Mouse (Mus musculus): ENCODE measurements around the gene Acat1. TPM values are rescaled to one million over a fixed set of nuclear protein-coding genes. Genes with fewer than 3 reads are reported as not detected.

The Acat1 gene
- total RNA-seq (2021) = 100 to 1,000 TPM; 132 to 160 TPM
- long read RNA-seq, experiment 1, transcript Acat1-201 (12 exons, 3,405 nt) = major isoform, 306 of 353 reads
- long read RNA-seq, experiment 1, partial matches to known transcripts = 24 of 353 reads
- long read RNA-seq, experiment 1, other reads (novel, unspliced or antisense) = 19 of 353 reads
- long read RNA-seq, experiment 2, transcript Acat1-201 (12 exons, 3,405 nt) = major isoform, 122 of 139 reads
- long read RNA-seq, experiment 2, partial matches to known transcripts = 7 of 139 reads
- long read RNA-seq, experiment 2, other reads (novel, unspliced or antisense) = 9 of 139 reads

DNA sequence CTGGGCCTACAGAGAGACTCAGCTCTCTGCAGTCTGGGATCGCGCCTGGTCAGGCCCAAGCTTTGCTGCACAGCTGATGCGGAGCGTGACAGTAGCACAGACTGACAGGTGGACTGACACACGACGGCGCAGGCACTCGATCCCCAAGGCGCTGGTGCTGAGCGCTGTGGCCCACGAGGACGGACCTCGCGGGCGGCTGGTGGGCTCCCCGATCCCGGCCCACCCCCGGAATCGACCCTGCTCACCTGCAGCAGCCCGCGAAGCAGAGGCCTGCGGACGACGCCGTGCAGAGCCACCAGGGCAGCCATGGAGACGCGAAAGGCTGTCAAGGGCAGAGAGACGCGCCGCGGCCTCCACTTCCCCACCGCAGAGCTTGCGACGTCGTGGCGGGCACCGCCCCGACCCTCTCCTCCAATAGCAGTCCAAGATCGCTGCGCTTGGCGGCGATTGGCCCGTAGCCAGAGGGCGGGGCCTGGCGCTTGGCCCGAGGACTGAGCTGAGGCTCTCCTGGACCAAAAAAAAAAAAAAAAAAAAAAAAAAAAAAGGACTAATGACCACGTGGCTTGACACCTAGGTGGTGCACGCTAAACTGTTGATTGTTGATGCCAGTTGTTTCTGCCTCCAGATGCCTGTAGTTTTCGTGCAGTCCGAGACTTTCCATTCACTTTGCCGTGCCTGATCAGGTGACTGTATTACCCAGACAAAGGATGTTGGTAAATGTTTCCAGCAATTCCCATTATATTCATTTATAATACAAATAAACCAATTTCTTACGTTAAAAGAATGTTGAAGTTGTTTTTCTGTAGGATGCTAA lies at the start of gene Acat1:
Acat1 (minus strand) TSS at position 415 of the 814 bp plus-strand sequence.
- DNase-seq = peak; percentile 98 to 99

DNA sequence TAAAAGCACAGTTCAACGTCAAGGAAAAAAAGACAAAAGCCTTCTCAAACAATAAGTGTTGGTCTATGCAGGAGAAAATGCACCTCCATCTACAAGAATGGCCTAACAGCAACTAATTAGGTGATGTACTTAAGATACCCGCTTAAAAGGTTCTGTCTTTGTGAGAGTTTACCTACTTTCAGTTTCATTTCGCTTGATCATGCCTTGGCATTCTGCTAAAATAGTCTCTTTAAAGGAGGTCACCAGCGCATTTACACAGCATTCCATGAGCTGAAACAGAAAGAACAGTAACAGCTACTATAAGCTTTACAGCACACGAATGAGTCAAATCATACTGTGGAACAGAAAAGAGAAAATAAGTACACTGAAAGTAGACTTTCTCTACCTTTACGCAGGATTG lies 24.6 kb upstream of the Acat1 start:
- no peak for DNase-seq

DNA sequence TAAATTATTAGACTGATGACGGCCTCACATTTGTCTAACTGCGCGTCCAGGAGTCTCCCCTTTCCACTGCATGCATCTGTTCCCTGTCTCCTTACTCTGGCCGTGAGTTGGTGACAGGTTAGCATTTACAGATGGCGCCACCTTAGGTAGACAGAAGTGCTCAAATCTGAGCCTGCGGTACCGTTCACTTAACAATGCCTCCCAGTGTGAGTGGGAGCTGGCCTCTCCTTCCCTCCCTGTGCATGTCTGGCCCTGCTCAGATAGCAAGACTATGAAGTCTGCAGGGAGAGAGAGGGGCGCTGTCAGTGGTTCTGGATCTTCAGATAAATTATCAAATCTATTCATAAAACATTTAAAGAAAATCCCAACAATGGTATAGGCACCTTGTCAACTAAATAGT lies 5.1 kb upstream of the Acat1 start:
- no peak for DNase-seq

DNA sequence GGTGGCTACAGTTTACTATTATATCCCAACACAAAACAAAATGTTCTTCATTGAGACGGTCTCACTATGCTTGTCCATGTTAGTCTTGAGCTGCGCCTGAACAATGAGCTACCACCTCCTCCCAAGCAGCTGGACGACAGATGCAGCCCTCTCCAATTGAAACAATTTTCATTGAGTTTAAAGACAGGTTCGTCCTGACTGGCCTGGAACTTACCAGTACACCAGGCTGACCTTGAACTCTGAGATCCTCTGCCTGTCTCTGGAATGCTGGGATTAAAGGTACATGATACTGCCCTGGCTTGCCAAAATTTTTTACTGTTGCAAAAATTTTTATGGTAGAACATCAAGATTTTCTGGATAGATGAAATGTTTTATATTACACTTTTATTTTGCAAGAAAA lies 4.1 kb upstream of the Acat1 start:
- no peak for DNase-seq

DNA sequence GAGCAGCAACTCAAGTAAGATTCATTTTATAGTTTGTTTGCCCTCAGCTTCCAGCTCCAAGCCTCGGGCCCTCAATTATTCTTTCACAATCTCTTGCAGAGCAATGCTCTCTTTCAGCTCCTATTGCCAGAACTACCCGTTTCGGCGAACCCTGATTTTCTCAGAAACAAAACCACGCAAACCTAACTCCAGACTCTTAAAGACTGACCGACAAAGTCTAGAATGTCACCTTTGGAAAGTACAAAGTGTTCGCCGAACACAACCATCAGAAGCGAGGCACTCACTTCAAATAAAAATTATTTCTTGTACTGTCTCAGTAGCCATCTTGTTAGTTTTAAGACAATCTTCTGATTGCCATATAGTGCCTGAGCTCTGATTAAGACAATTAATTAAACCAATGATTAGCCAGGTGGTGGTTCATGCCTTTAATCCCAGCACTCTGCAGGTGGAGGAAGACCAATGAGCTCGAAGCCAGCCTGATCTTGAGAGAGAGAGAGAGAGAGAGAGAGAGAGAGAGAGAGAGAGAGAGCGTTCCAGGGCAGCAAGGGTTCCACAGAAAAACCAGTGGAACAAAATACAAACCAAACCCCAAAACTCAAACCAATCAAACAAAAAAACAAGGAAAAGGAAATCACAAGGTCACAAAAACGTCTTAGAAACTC lies 745 bp downstream of the Acat1 start:
- no peak for DNase-seq

DNA sequence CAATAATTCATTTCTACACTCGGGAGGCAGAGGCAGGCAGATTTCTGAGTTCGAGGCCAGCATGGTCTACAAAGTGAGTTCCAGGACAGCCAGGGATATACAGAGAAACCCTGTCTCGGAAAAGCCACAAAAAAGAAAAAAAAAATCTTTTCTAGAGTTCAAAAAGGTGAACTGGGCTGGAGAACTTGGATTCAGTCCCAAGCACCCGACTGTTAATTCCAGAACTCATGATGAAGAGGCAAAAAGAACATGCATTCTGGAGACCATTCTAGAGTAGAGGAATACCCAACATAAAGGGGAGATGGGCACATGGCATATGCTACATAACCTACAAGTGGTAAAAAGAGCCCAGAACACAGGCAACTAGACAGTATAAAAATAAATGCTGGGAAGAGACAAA lies 2.4 kb downstream of the Acat1 start:
- DNase-seq = no peak

DNA sequence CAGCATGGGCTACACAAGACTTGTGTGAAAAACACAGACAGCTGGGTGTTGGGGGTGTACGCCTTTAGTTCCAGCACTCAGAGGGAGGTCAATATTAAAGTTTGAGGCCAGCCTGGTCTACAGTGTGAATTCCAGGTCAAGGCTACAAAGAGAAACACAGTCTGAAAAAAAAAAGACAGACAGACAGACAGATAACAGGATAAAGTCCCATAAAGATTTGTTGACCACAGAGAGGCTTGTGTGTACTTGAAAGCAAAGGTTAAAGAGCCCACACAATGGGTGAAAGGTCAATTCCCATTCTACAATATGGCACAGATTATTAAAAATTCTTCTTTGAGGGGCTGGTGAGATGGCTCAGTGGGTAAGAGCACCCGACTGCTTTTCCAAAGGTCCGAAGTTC lies 3.0 kb downstream of the Acat1 start:
- no peak for DNase-seq

DNA sequence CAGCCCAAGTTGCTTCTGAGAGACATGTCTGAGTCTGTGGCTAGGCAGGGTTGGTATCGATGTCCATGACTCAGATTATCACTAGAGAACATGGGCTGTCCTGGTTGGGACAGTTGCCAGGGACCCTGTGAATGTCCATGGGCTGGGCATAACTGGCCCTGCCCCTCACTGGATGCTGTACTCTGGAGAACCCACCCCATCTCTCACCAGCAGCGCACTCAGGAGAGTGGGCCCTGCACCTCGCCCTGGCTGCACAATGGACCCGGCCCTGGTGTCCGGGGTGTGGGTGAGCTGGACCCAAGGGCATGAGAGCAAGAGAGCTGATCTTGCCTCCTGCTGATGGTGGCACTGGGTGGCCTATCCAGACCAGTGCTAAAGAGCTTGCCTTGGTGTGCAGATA lies 5.2 kb downstream of the Acat1 start:
- no peak for DNase-seq

DNA sequence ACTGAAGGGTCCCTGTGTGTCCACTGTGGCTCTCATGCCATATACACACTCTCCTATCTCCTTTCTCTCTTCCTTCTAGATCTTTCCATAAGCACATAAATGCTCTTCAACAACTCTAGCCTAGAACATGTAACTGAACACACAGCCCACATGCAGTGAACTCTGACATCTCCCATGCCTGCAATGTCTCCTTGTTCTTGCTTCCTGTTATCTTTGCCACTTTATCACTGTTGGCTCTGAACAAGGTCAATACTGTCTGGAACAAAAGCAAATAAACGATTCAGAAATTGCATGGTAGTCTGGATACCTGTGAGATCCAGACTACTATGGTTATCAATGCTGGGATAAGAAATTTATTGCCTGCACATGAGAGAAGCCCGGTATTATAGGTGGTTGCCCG lies 6.3 kb downstream of the Acat1 start:
- no peak for DNase-seq

DNA sequence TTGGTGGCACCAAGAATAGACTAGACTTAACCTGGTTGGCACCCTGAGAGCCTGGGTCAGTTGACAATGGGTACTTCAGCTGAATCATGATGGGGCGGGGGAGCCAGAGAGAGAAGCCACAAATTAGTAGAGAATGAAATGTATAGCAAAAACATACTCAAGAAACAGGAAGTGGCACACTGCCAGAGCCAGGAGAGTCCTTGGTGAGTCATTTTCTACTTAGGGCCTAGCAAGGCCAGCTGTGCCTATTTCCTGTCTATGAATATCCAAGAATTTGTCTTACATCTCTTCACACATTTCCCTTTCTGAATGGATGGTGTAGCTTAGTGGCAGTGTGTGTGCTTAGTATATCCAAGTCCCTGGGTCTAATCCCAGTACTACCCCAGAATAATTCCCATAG lies 6.8 kb downstream of the Acat1 start:
- peak; percentile 61 to 62 for DNase-seq

DNA sequence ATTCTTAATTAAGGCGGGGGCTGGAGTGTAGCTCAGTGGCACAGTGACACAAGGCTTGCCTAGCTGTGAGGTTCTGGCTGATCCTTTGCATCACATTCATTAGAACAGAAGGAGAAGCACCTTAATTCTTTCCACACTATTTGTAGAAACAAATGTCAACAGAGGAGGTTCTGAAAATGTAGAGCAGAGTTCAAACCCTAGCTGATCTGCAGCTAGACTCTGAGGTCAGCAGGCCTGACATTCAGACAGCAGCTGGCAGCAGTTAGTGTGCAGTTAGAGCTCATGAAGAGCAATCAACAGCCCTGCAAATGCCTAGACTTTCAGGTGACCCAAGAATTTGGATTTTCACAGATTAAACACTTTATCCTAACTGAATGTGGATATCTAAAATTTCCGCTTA lies 8.6 kb downstream of the Acat1 start:
- DNase-seq = peak in 1 of 2 experiments; percentile 18

DNA sequence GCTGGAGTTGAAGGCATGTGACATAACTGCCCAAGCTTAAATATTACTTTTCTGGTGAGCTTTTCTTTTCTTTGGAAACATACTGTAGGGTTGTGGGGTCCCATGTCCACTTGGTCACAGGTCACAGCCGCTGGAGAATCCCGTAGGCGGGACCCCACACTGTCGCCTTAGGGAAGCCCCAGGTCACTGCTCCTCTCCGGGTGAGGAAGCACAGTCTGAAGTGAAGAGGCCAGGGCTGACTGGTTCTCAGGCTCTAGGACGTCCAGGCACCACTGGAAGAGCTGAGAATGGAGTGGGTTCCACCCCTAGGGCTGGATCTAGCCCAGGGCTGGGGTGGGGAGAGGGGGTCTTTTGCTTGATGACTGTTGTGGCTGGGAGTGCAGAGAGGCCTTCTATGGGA lies 11.6 kb downstream of the Acat1 start:
- no peak for DNase-seq

DNA sequence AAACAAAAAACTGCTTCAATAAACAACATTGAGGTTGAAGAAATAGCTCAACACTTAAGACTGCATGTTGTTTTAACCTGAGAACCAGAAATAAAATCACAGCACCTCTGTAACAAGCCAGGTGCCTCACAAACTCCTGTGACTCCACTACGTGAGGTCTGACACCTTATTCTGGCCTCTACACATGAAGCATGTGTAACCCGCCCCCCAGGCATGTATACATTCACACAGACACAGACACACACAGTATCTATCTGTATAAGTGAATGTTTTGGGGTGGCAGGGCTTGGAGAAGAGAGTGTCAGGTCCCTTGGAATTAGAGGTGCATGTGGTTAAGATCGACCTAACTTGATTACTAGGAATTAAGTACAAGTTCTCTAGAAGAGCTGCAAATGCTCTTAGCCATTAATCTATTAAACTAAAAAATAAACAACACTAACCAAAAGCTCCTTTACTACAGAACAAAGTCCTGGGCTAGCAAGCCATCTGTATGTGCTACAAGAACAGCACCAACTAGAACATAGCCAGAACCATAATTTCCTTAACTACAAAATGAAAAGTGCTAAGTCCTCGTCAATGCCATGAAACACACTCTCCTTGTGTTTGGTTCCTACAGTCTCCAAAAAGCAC lies 13.1 kb downstream of the Acat1 start:
- DNase-seq = no peak

DNA sequence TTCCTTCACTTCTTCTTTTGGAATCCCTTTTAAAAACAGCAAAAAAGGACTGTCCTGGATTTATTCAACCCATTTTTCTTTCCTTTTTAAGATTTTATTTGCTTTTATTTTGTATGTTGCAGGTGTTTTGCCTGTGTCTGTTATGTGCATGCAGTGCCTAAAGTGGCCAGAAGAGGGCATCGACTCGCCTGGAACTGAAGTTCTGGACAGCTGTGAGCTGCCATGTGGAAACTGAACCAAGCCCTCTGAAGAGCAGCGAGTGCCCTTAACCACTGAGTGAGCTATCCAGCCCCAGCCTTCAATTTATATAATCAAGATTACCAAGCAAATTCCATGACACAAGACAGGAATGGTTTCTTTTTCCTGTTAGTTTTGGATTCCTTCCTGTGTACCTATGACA lies 15.4 kb downstream of the Acat1 start:
- peak; percentile 78 to 79 for DNase-seq

DNA sequence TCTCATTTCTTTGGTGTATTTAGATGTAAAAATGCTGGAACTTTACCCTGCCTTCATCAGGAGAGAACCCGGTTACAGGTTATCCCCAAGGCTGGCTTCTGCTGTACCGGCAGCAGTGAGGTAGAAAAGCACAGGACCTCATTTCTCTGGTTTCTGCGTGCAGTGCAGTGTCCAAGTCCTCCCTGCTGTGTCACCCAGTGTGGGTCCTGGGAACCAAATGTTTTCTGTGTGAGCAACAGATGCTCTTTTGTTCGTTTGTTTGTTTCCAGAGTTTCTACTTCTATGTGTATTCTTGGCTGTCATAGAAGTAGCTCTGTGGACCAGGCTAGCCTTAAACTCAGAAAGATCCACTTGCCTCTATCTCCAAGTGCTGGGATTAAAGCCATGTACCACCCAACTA lies 28.3 kb downstream of the Acat1 start:
- no peak for DNase-seq

DNA sequence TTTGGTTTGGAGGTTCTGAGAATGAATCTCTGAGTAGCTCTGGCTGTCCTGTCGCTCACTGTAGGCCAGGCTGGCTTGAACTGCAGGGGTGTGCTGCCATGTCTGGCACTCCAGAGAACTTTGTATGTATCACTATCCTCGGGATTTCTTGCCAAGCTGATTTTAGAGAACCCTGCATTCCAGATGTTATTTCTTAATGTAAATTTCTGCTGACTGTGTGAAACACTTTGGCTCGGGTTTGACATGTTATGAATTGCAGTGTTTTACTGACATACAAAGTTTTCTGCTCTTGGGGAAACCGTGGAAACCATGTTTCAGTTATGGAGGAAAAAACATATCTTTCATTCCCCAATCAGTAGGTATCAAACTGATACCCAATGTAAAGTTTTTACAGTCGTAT lies 34.5 kb downstream of the Acat1 start:
- no peak for DNase-seq

DNA sequence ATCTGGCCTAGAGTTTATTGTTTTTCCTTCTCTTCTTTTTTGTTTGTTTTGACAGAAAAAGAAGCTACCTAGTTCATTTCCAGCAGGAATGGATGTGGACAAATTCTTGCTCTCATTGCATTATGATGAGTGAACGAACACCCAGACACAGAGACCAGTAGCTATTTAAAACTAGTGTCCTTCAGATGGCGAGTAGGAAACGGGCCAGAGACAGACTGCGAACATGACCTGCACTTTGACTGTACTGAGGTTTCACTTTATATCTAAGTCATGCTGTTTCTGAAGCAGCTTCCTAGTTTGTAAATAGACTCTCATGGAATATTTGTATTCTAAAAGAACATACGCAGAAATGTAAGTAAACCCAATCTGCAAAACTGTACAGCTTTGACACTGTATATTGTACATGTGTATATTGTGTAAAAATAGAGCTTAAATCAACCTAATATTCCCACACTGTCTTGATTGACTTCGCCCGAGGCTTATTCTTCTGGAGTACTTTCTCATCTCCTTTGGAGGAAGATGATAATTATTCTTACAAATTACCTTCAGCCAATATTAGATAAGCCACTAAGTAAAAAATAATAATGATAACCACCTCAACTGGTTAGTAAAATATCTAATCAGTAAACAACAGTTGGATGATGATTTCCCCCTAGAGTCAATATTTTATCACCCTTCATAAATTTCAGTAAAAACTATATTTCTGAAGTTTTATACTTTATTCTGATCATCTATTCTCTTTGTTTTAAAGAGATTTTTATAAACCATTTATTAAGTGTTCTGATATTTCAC lies 37.5 kb downstream of the Acat1 start:
- DNase-seq = no peak

DNA sequence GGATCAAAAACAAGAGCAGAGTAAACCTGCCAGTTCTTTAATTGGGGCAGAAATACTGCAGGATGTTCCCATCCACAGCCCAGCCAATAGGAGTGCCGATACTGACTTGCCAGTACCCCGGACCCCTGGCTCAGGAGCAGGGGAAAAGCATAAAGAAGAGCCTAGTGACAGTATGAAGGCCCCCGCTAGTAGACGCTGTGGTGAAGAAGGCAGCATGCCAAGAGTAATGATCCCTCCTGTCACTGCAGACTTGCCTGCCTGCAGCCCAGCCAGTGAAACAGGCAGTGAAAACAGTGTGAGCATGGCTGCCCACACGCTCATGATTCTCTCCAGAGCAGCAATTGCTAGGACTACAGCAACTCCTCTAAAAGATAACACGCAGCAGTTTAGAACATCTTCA lies 39.5 kb downstream of the Acat1 start:
- peak; percentile 10 to 12 for DNase-seq

DNA sequence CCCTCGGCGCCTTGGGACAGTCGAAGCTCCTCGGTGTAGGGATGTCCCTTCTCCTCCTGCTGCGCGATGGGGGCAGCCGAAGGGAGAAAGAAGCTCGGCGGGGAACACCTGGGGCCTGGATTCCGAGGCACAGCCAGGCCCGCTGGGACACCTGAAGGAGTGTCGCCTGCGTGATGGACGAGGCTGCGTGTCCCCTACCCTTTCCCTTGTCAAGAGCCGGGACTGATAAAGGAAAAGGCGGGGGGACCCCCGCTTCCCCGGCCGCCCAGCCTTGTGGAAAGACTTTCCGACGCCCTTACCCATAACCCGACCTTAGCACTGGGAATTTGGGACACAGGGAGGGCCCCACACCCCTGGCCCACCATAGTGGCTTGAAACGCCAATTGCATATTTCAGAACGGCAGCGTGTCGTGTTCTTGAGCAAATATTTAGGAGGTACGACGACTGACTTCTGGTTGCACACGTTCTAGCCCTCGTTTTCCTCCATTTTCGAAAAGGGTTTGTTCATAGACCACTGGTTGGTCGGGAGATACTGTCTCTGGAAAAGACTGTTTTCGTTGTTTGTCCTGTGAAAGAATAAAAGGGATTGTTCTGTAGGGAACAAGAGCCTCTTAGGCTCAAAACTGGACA lies 72.7 kb downstream of the Acat1 start:
- DNase-seq = no peak

DNA sequence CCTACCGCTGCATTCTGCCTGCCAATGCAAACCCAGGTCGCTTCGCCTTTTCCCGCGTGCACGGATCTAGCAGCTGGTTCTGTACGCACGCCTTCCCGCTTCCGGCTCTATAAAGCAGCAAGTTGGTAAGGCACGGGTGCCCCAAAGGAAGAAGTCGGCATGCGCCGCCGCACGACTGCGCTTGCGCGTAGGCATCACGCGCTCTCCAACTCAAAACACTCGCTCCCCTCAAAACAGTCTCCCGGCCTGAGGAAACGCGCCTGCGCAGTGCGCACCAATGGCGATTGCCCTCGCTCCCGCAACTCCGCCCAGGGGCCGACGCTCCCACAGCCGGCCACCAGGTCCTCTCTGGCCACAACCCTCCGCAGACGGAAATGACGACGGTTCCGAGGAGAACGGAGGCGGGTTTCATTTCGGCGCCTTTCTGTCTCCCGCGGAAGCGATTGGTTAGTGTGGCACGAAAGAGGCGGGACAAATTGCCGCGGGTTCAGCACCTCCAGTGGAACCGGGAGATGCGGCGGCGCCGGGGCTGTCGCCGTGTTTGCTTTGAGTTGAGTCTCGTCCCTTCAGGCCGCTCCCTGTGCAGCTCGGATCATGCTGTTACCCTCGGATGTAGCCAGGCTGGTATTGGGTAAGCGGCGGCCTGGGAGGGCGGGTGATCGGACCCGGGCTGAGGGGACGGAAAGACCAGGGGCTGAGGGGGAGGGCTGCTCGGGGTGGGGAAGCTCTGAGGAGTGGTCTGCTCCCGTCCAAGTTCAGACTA lies 73.4 kb downstream of the Acat1 start, which contains the start of the genes Atm and Npat:
Atm (minus strand) TSS at position 183 of the 763 bp plus-strand sequence.
Npat (plus strand) TSS at position 490 of the 763 bp plus-strand sequence.
- peak; percentile 100 for DNase-seq
